Mouse (Mus musculus) kidney, adult 2 months (tissue): ENCODE measurements around the gene Kcnj5. TPM values are rescaled to one million over a fixed set of nuclear protein-coding genes. Genes with fewer than 3 reads are reported as not detected.

Experiments used
- DNase-seq: peaks from one replicate; pipeline ENCODE4 v3.0.0; 2021
- H3K27ac ChIP-seq: fragments of 200-500 bp; 2 replicates; pipeline ENCODE4 v1.5.1; 2012; ENCODE audit warnings: low read depth, low read length, control low read depth, inconsistent platforms; ENCODE audit not compliant: insufficient read depth
- H3K27me3 ChIP-seq: fragments of 200-500 bp; replicated peaks from 2 replicates; pipeline ENCODE4 v1.6.1; 2012; ENCODE audit warnings: mild to moderate bottlenecking, moderate library complexity, low read length, inconsistent platforms; ENCODE audit not compliant: control insufficient read depth, insufficient read depth
- H3K36me3 ChIP-seq: fragments of 200-500 bp; 2 replicates; pipeline ENCODE4 v1.6.1; 2012; ENCODE audit warnings: mild to moderate bottlenecking, moderate library complexity, low read length, inconsistent platforms; ENCODE audit not compliant: control insufficient read depth, insufficient read depth
- H3K4me1 ChIP-seq: fragments of 200-500 bp; 2 replicates; pipeline ENCODE4 v1.6.1; 2011; ENCODE audit warnings: low read length; ENCODE audit not compliant: control insufficient read depth, insufficient read depth
- H3K4me3 ChIP-seq: fragments of 200-500 bp; 2 replicates; pipeline ENCODE4 v1.5.1; 2011; ENCODE audit warnings: mild to moderate bottlenecking, low read depth, low read length, control low read depth; ENCODE audit not compliant: insufficient read depth
- CTCF ChIP-seq: fragments of 200-500 bp; conservative IDR thresholded peaks from 2 replicates; pipeline ENCODE4 v1.5.1; 2011; ENCODE audit warnings: low read depth, mild to moderate bottlenecking, control low read depth, low read length, moderate library complexity, mixed read lengths; ENCODE audit not compliant: insufficient read depth, insufficient read length
- POLR2A ChIP-seq: fragments of 200-500 bp; IDR thresholded peaks from one replicate; pipeline ENCODE4 v1.6.1; 2011; ENCODE audit warnings: low read depth, low read length, control low read depth
- WGBS: fragments of 180-500 bp; shearing (Covaris S2); methylation state at CpG from one replicate; pipeline ENCODE4 v1.1.7; 2018; 5-methylcytosine and 5-hydroxymethylcytosine counted together
- polyA plus RNA-seq: library from polyadenylated mRNA; depleted of rRNA; stranded (reverse); fragments of >200 nt; gene quantifications from 2 replicates; pipeline ENCODE4 v1.2.3, GENCODE M21; 2012

Gene Kcnj5
- polyA plus RNA-seq, 1 experiment: 0.81 TPM

GRCm38 (mm10) chr9:32349344-32349743 lies 5.2 kb upstream of the Kcnj5 start:
- Histone ChIP-seq H3K4me1 (no peaks in the 10 kb centered on the region; the same call in 1 of the 2 replicates), H3K27ac (no peak overlapping the region), H3K27me3 (no peaks in the 10 kb centered on the region), H3K4me3 (no peak overlapping the region), H3K36me3 (no peaks in the 10 kb centered on the region)
- TF ChIP-seq CTCF (no peak), POLR2A (no peak)
- no peak for DNase-seq
- 82% methylated on average over 10 of the region's 10 CpGs for WGBS

GRCm38 (mm10) chr9:32348096-32348495 lies 3.9 kb upstream of the Kcnj5 start:
- H3K4me3 ChIP-seq: no peak overlapping the region
- no peaks in the 10 kb centered on the region for H3K27me3 ChIP-seq
- WGBS: 56% methylated on average over 8 of the region's 8 CpGs
- H3K27ac ChIP-seq: 0 out of 2 replicates have a peak overlapping the region, but pooled peaks have one; percentile 20
- no peaks in the 10 kb centered on the region; the same call in 1 of the 2 replicates for H3K4me1 ChIP-seq
- no peaks in the 10 kb centered on the region for H3K36me3 ChIP-seq
- no peak for TF ChIP-seq CTCF
- no peak for TF ChIP-seq POLR2A
- DNase-seq: peak; percentile 49

- Histone ChIP-seq H3K27ac (no peak overlapping the region), H3K4me3 (peak overlapping the region; percentile 1; the same call in 1 of the 2 replicates), H3K36me3 (no peaks in the 10 kb centered on the region), H3K4me1 (no peaks in the 10 kb centered on the region; the same call in 1 of the 2 replicates), H3K27me3 (no peaks in the 10 kb centered on the region)
- 15% methylated on average over 21 of the region's 21 CpGs for WGBS
- no peak for TF ChIP-seq CTCF
- no peak for TF ChIP-seq POLR2A
- DNase-seq: no peak
Observed at GRCm38 (mm10) chr9:32344489-32344888, 339 bp upstream of the Kcnj5 start.

GRCm38 (mm10) chr9:32342929-32343328 lies 1.2 kb downstream of the Kcnj5 start:
- no peak overlapping the region for H3K27ac ChIP-seq
- H3K36me3 ChIP-seq: no peaks in the 10 kb centered on the region
- 33% methylated on average over 8 of the region's 8 CpGs for WGBS
- no peaks in the 10 kb centered on the region for H3K27me3 ChIP-seq
- no peak for TF ChIP-seq POLR2A
- TF ChIP-seq CTCF: no peak
- H3K4me3 ChIP-seq: peak overlapping the region; percentile 8; the same call in 1 of the 2 replicates
- H3K4me1 ChIP-seq: no peaks in the 10 kb centered on the region; the same call in 1 of the 2 replicates
- DNase-seq: no peak

- Histone ChIP-seq H3K27me3 (no peaks in the 10 kb centered on the region), H3K4me1 (no peaks in the 10 kb centered on the region), H3K36me3 (no peaks in the 10 kb centered on the region), H3K27ac (no peak overlapping the region), H3K4me3 (no peak overlapping the region)
- DNase-seq: no peak
- WGBS: 73% methylated on average over 5 of the region's 5 CpGs
- no peak for TF ChIP-seq CTCF
- no peak for TF ChIP-seq POLR2A
Observed at GRCm38 (mm10) chr9:32340831-32341230, 3.3 kb downstream of the Kcnj5 start.

- H3K27ac ChIP-seq: no peak overlapping the region
- TF ChIP-seq POLR2A (no peak), CTCF (no peak)
- no peaks in the 10 kb centered on the region for H3K27me3 ChIP-seq
- H3K36me3 ChIP-seq: no peaks in the 10 kb centered on the region
- H3K4me3 ChIP-seq: no peak overlapping the region
- peak; percentile 21 for DNase-seq
- no peaks in the 10 kb centered on the region for H3K4me1 ChIP-seq
- 87% methylated on average over 13 of the region's 13 CpGs for WGBS
Observed at GRCm38 (mm10) chr9:32335389-32336150, 8.6 kb downstream of the Kcnj5 start.

GRCm38 (mm10) chr9:32331162-32331561 lies 13.0 kb downstream of the Kcnj5 start:
- Histone ChIP-seq H3K4me3 (no peak overlapping the region), H3K4me1 (no peaks in the 10 kb centered on the region), H3K27ac (no peak overlapping the region), H3K36me3 (no peaks in the 10 kb centered on the region), H3K27me3 (no peaks in the 10 kb centered on the region)
- WGBS: 59% methylated on average over 5 of the region's 5 CpGs
- no peak for DNase-seq
- TF ChIP-seq CTCF (no peak), POLR2A (no peak)
